Mouse (Mus musculus): ENCODE measurements around the gene Akr1b8. TPM values are rescaled to one million over a fixed set of nuclear protein-coding genes. Genes with fewer than 3 reads are reported as not detected.

Gene Akr1b8
- polyA plus RNA-seq, 1 experiment from 2014 or later, result 4.8 TPM

GRCm38 (mm10) chr6:34416521-34416920 lies 62.6 kb downstream of the Akr1b8 start:
- H3K36me3 ChIP-seq, result no peaks in the 10 kb centered on the region
- 95% methylated on average over 2 of the region's 2 CpGs for WGBS
- ATAC-seq, result no peak
- H3K4me3 ChIP-seq (replicated peaks), result no peak overlapping the region
- H3K9ac ChIP-seq, result no peak overlapping the region
- no peaks in the 10 kb centered on the region for H3K27me3 ChIP-seq (replicated peaks)
- no peak overlapping the region for H3K27ac ChIP-seq
- H3K4me1 ChIP-seq (replicated peaks), result no peaks in the 10 kb centered on the region
- H3K9me3 ChIP-seq, result no peaks in the 10 kb centered on the region
- H3K4me2 ChIP-seq (replicated peaks), result no peak overlapping the region

Other genes starting within 250 kb of the Akr1b8 start
- 37.3 and 42.6 TPM in 2 replicates for gene Slc35b4, start 177.0 kb upstream of the Akr1b8 start, polyA plus RNA-seq (2015; fragmentation: Nextera tagmentation; extraction: Ambion mirVana)
- 130 and 136 TPM in 2 replicates for gene Akr1b3, start 36.6 kb upstream of the Akr1b8 start, polyA plus RNA-seq (2015; fragmentation: Nextera tagmentation; extraction: Ambion mirVana)
- gene Akr1b10, start 30.1 kb downstream of the Akr1b8 start, polyA plus RNA-seq (2015; fragmentation: Nextera tagmentation; extraction: Ambion mirVana), result 14.5 and 15.4 TPM in 2 replicates
- gene Akr1b7, start 58.2 kb downstream of the Akr1b8 start, polyA plus RNA-seq (2015; fragmentation: Nextera tagmentation; extraction: Ambion mirVana), result 2.5 and 43.7 TPM in 2 replicates
- gene Bpgm, start 122.1 kb downstream of the Akr1b8 start, polyA plus RNA-seq (2015; fragmentation: Nextera tagmentation; extraction: Ambion mirVana), result 40.4 and 49.7 TPM in 2 replicates
- gene Cald1, start 244.4 kb downstream of the Akr1b8 start, polyA plus RNA-seq (2015; fragmentation: Nextera tagmentation; extraction: Ambion mirVana), result 338 and 366 TPM in 2 replicates